Mouse (Mus musculus): Measurements from ENCODE around the gene Ccnj.

Ccnj gene

DNA sequence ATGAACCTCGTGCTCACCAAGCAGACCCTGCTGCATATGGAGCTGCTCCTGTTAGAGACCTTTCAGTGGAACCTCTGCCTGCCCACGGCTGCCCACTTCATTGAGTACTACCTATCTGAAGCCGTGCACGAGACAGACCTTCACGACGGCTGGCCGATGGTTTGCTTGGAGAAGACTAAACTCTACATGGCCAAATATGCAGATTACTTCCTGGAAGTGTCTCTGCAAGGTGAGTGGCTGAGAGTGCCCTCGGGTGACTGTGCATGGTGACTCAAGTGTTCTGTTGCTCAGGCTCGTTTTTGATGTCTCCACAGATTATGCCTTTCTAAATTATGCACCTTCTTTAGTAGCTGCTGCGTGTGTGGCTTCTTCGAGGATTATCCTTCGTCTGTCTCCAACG is 13.7 kb downstream of the Ccnj start:
- DNase-seq (ENCODE audit: low spot score): no peak

DNA sequence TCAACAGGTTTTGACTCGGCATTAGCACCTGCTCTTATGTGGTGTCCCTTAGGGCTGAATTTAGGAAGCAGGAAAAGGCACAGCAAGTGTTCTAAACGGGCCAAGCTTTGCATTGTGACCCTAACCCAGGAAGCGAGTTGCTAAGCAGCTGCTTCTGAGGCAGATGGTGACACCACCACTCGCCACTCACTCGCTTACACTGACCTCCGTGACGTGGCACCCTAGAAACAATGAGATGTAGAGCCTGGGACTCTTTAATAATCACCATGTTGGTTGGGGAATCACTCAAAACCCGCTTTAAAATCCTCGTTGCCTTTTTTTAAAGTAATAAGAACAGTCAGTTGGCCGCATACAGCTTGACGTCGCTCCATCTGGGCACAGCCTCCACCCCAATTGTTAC is 18.3 kb downstream of the Ccnj start:
- no peak for DNase-seq (ENCODE audit: low spot score)

GRCm38 (mm10) chr19:40859555-40859954 is 28.5 kb downstream of the Ccnj start:
- no peak for DNase-seq (ENCODE audit: low spot score)

DNA sequence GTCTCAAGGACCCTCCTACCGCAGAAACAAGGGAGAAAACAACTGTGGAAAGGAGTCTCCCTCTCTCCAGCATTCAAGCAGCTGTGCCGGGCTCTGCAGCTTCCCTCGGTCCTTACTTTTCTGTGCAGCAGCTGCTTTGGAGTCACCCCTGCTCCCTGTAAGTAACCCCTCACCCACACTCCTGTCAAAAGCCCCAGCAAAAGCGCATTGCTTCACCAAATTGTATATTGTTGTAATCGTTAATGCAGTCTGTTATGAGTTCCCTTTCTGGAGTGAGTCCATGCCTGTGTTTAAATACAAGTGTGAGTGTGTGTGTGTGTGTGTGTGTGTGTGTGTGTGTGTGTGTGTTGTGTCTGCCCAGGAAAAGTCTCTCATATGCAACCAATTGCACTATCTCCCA is 37.2 kb downstream of the Ccnj start:
- DNase-seq (ENCODE audit: low spot score): no peak

DNA sequence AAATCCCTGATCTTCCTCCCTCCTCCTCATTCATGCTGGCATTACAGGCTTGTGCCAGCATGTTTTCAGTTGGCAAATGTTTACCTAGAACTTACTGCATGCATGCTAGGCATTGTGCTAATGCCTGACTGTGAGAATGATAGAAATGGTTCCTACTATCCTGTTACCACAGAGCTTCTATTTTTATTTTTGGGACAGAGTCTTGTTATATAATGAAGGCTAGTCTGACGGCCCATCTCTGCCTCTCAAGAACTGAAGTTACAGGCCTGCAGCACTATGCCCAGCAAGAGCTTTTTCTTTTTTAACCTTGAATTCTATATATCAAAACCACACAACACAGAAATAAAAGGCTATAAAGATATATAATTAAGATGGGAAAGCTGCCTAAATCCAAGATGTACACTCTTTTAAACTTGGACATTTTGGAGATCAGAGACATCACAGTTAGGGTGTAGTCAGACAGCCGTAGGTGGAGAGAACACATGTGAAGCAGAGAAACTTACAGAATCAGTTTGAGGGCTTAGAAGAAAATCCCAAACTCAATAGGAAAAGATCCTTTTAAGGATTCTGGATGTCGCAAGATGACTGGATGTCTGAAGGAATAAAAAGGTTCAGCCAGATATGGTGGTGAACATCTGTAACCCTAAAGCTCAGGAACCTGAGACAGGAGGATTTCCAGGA is 38.5 kb downstream of the Ccnj start:
- no peak for DNase-seq (ENCODE audit: low spot score)

DNA sequence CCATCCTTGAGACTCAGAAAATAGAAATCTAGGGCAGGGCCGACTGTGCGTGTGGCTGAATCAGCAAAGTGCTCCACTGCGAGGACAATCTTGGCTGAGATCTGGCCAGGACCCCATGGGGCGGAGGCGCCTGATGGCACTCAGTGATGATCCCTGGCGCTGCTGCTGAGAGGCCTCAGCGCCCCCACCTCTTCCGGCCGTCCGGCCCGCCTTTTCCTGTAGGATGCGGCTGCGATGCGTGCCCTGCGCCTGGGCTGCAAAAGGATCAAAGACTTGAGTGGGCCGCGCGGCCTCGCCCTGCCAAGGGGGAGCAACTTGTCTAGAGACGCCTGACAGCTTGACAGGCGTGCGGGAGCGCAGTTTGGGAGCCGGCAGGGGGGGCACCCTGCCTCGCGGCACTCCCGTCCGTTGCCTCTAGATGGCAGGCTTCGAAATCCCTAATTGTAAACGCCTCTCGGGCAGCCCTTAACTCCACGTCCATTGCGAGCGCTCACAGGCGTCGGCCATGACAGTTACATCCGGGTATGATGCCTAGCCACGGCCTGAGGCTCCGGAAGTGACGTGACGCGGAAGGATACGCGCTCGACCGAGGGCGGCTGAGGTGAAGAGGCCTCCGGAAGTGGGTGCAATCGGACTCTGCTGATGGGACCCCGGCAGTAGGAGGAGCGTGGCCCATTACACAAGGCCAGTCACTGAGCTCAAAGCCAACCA is 42.0 kb downstream of the Ccnj start:
- peak; percentile 94 for DNase-seq (ENCODE audit: low spot score)

DNA sequence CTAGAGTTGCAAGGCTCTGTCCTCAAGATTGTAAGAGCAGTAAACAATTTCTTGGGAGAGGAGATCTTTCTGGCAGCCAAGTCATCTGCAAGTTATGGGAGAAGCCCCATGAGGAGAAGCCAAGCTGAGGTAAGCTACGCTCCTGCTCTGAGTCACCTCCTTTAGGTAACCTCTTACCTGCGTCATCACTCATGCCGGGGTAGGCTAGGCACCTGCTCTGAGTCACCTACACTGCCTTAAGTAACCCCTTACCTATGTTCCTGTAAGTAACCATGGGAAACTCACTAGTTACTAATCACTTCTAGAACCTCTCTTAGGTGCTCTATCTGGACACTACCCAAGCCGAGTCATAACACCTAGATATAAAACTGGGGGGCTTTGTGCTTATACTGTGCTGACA is 50.6 kb downstream of the Ccnj start:
- DNase-seq (ENCODE audit: low spot score): no peak

GRCm38 (mm10) chr19:40888887-40889286 is 57.8 kb downstream of the Ccnj start:
- no peak for DNase-seq (ENCODE audit: low spot score)

DNA sequence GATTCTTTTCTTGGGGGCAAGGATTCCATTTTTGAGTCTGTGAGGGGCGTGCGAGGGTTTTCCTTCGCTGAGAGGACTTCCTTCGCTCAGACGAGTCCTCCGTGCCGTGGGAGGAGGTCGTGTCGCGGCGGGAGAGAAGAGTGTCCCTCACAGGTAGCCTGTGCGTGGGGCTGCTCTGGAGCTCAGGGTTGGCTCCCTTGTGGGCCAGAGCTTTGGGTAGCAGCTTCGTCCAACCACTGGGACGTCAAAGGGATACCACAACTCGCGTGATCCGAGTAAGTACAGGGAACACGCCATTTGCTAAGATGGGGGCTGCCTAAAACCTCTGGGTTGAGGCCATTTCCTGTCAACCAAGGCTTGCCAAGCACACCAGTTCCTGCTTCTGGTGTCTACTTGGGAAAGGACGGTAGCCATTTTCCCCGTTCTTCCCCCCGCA is 63.0 kb downstream of the Ccnj start:
- DNase-seq (ENCODE audit: low spot score): peak; percentile 64

DNA sequence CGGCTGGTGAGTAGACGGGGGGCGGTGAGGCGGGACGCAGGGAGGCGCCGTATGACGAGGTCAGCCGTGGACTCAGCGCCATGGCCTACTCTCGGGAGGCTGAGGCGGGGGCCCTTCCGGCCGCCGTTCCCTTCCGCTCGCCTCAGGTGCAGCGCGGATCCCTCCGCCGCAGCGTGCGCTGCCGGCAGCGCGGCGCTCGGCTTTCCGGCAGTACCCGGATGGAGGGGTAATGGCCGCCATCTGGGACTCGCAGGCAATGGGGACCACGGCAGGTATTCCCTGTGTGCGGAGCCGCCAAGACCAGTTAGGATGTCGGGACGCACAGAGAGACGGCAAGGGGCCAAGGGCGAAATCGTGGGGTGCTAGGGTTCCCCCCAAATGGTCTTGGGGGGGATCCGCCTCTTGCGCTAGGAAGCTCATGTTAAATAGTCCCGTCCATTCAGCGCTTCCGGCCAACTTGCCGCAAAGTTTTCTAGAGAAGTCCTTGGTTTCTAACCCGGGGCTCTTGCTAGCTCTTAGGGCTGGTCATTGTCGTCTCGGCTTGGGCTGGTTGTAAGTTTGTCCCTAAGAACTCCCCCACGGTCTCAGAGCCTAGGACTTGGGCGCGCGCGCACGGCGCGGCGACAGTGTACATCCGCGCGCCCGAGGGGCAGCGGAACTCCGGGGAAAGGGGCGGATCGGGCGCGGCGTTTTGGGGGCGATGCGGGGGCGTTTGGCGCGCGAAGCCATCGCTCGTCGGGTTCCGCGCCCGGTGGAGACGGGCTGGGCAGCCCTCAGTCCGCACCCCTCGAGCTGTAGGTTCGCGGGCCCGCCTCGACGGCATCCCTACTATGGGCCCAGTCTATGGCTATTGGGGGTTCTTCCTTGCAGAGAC is 63.7 kb downstream of the Ccnj start, which contains the start of gene Zfp518a:
TSS of gene Zfp518a (plus strand) at position 187 of the 874 bp plus-strand sequence.
- DNase-seq (ENCODE audit: low spot score): peak; percentile 91

GRCm38 (mm10) chr19:40895393-40895703 is 64.3 kb downstream of the Ccnj start:
- DNase-seq (ENCODE audit: low spot score): no peak

Data from testis, postnatal 10 days (tissue).